Mouse (Mus musculus): ENCODE data around the gene Slc4a7. TPM values are rescaled to one million over a fixed set of nuclear protein-coding genes. Genes with fewer than 3 reads are reported as not detected.

The Slc4a7 gene
- polyA plus RNA-seq, 1 experiment from 2014 or later, result 14.0 TPM

DNA sequence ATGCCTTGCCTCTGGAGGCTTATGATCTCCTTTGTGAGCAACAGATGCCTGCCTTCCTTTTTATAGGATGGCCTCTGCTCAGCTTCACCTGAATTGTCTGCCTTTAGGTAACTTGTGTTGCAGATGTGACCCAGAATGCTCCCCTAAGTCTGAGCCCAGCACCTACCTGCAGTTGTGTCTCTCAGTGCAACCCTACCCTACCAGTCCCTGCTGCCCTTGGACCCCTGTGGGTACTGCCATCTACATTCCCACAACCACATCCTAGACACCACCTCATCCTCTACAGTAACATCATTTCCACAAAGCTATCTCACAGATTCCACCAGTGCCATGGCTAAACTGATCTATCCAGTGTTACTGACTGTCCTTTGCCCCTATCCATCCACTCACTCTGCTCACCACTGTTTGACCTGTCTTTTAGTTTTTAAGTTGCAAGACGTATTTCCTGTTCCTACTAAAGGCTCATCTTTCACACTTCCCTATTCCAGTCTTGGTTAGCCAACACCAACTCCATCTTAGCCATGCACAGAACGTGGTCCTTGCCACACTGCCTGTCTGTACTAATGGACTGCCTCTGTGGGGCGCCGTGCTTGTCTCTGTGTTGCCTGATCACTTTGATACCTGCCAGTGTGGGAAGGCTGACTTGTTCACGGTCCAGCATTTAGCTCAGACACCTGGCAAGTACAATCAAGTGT is 102.6 kb downstream of the Slc4a7 start:
- WGBS (ENCODE audit: insufficient replicate concordance), result 67% methylated on average over 5 of the region's 5 CpGs
- no peak overlapping the region for H3K27ac ChIP-seq (ENCODE audit: low read depth, low read length)
- no peaks in the 10 kb centered on the region for H3K27me3 ChIP-seq (ENCODE audit: control insufficient read depth, insufficient read depth, low read length)
- H3K4me3 ChIP-seq (ENCODE audit: low read depth, low read length), result no peak overlapping the region
- H3K9me3 ChIP-seq (replicated peaks; ENCODE audit: control insufficient read depth, low read length), result no peaks in the 10 kb centered on the region
- H3K9ac ChIP-seq (ENCODE audit: low read depth, low read length), result no peak overlapping the region
- no peak overlapping the region for H3K4me2 ChIP-seq
- no peaks in the 10 kb centered on the region for H3K36me3 ChIP-seq (ENCODE audit: control insufficient read depth, insufficient read depth, low read length)
- no peaks in the 10 kb centered on the region for H3K4me1 ChIP-seq (ENCODE audit: control insufficient read depth, insufficient read depth, low read length)
- no peak for ATAC-seq (replicated peaks; ENCODE audit: insufficient number of reproducible peaks, low FRiP score, low TSS enrichment)

DNA sequence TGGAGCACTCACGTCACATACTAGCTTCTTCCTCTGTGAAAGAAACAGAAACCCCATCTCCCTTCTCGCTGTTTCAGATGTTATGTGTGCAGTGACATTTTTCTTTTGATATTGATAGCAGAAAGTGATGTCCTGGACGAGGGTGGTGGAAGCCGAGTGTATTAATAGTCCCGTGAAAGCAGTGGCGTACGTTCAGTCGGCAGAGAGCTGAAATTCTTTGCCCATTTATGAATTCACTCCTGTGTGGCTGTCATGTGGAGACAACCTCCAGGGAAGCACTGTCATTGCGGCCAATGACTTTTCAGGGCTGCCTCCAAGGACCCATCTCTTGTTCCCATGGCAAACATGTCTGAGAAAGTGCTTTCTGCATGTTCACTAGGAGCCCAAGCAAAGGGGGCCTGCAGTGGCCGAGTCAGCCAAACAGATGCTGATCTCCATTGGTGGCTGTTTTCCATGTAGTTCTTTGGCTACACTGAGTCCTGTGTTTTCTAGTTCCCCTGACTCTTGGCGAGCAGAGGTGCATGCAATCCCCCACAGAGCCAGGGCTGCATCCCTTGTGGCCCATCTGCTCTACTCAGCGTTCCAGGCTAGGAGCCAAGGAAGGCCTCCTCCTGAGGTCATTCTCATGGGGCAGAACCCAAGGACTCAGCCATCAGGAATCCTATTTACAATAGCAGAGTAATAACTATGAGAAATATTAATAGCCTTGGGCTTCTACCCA is 130.6 kb downstream of the Slc4a7 start:
- Histone ChIP-seq H3K4me1 (ENCODE audit: control insufficient read depth, insufficient read depth, low read length) (no peaks in the 10 kb centered on the region), H3K9me3 (replicated peaks; ENCODE audit: control insufficient read depth, low read length) (no peaks in the 10 kb centered on the region), H3K27me3 (ENCODE audit: control insufficient read depth, insufficient read depth, low read length) (no peaks in the 10 kb centered on the region), H3K36me3 (ENCODE audit: control insufficient read depth, insufficient read depth, low read length) (no peaks in the 10 kb centered on the region), H3K4me2 (no peak overlapping the region), H3K9ac (ENCODE audit: low read depth, low read length) (no peak overlapping the region), H3K4me3 (ENCODE audit: low read depth, low read length) (no peak overlapping the region), H3K27ac (ENCODE audit: low read depth, low read length) (no peak overlapping the region)
- no peak for ATAC-seq (replicated peaks; ENCODE audit: insufficient number of reproducible peaks, low FRiP score, low TSS enrichment)
- 66% methylated on average over 12 of the region's 12 CpGs for WGBS (ENCODE audit: insufficient replicate concordance)

DNA sequence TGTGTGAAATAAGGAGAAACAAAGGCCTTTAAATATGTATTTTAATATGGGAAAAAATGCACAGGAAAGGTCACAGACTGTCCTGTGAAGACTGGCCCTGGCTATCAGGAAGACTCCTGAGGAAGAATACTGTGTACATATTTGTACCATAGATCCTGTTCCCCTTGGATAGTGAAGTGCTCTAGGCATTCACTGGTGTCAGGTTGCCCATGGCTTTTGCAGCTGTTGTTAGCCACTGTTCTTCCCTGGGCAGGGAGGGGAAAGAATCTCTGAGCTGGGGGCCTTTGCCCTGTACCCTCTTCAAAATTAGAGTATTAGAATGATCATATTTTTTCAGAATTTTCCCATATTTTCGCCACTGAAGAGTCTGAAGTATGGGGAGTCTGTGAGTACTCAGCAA is 131.4 kb downstream of the Slc4a7 start:
- Histone ChIP-seq H3K27ac (ENCODE audit: low read depth, low read length) (no peak overlapping the region), H3K4me3 (ENCODE audit: low read depth, low read length) (no peak overlapping the region), H3K9me3 (replicated peaks; ENCODE audit: control insufficient read depth, low read length) (no peaks in the 10 kb centered on the region), H3K4me1 (ENCODE audit: control insufficient read depth, insufficient read depth, low read length) (no peaks in the 10 kb centered on the region), H3K4me2 (no peak overlapping the region), H3K27me3 (ENCODE audit: control insufficient read depth, insufficient read depth, low read length) (no peaks in the 10 kb centered on the region), H3K36me3 (ENCODE audit: control insufficient read depth, insufficient read depth, low read length) (no peaks in the 10 kb centered on the region), H3K9ac (ENCODE audit: low read depth, low read length) (no peak overlapping the region)
- no peak for ATAC-seq (replicated peaks; ENCODE audit: insufficient number of reproducible peaks, low FRiP score, low TSS enrichment)
- 71% methylated on average over 1 of the region's 1 CpGs for WGBS (ENCODE audit: insufficient replicate concordance)

DNA sequence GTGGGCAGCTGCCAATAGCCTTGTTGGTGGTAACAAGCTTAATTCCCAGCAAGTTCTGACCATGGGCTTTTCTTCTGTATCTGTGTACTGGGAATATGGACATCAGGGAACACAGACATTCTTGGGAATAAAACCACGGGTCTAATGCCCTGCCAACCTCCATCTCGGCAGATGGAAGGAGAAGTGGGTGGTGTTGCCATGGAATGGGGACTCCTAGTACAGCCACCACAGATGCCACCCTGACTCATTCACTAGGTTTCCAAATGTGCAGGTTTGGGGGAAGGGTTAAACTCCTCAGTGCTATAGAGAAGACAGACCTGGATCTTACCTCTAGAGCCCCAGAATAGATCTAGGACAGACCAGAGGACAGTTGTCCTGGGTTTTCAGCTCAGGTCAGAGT is 132.2 kb downstream of the Slc4a7 start:
- no peak overlapping the region for H3K4me2 ChIP-seq
- H3K9ac ChIP-seq (ENCODE audit: low read depth, low read length), result no peak overlapping the region
- no peaks in the 10 kb centered on the region for H3K9me3 ChIP-seq (replicated peaks; ENCODE audit: control insufficient read depth, low read length)
- WGBS (ENCODE audit: insufficient replicate concordance), result 78% methylated on average over 2 of the region's 2 CpGs
- ATAC-seq (replicated peaks; ENCODE audit: insufficient number of reproducible peaks, low FRiP score, low TSS enrichment), result no peak
- H3K27ac ChIP-seq (ENCODE audit: low read depth, low read length), result no peak overlapping the region
- no peak overlapping the region for H3K4me3 ChIP-seq (ENCODE audit: low read depth, low read length)
- H3K36me3 ChIP-seq (ENCODE audit: control insufficient read depth, insufficient read depth, low read length), result no peaks in the 10 kb centered on the region
- no peaks in the 10 kb centered on the region for H3K4me1 ChIP-seq (ENCODE audit: control insufficient read depth, insufficient read depth, low read length)
- no peaks in the 10 kb centered on the region for H3K27me3 ChIP-seq (ENCODE audit: control insufficient read depth, insufficient read depth, low read length)

DNA sequence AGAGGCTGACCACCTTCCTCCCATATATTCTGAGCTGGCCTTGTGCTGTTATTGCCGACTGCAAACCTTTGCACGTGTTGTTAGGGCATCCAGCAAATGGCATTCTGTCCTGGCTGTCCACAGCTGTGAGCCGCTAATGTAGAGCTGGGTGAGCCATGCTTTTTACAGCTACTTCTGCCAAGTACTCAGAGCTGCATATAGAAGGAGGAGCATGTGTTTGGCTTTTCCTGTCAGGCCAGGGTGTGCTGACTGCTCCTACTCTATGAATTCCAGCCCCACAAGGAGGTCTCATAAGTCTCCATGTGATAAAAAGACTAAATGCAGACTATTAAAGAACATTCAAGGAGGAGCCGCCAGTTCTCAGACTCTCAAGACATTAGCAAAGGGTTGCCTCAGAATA is 135.5 kb downstream of the Slc4a7 start:
- no peak for ATAC-seq (replicated peaks; ENCODE audit: insufficient number of reproducible peaks, low FRiP score, low TSS enrichment)
- Histone ChIP-seq H3K9ac (ENCODE audit: low read depth, low read length) (no peak overlapping the region), H3K4me1 (ENCODE audit: control insufficient read depth, insufficient read depth, low read length) (no peaks in the 10 kb centered on the region), H3K4me2 (no peak overlapping the region), H3K9me3 (replicated peaks; ENCODE audit: control insufficient read depth, low read length) (no peaks in the 10 kb centered on the region), H3K27me3 (ENCODE audit: control insufficient read depth, insufficient read depth, low read length) (no peaks in the 10 kb centered on the region), H3K27ac (ENCODE audit: low read depth, low read length) (no peak overlapping the region), H3K4me3 (ENCODE audit: low read depth, low read length) (no peak overlapping the region), H3K36me3 (ENCODE audit: control insufficient read depth, insufficient read depth, low read length) (no peaks in the 10 kb centered on the region)
- WGBS (ENCODE audit: insufficient replicate concordance), result 79% methylated on average over 4 of the region's 4 CpGs

DNA sequence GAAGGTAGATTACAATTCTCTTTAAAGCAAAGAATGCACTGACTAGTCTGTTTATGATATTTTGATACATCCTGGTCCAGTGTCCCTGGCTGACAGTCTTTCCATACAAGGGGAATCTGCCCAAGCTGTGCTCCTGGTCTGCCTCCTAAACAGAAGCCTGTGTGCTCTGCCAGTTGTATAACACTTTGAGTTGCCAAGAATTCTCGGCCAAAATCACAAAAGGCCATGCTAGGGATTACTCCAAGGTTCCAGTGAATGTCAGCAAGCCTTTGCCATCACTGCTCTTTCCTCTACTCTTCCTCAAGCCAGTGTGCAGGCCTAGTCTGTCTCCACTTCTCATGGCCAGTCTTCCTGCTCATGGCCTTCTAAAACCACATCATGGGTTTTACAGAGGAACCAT is 136.0 kb downstream of the Slc4a7 start:
- no peak overlapping the region for H3K4me3 ChIP-seq (ENCODE audit: low read depth, low read length)
- no peak overlapping the region for H3K4me2 ChIP-seq
- no peaks in the 10 kb centered on the region for H3K27me3 ChIP-seq (ENCODE audit: control insufficient read depth, insufficient read depth, low read length)
- ATAC-seq (replicated peaks; ENCODE audit: insufficient number of reproducible peaks, low FRiP score, low TSS enrichment), result no peak
- H3K9me3 ChIP-seq (replicated peaks; ENCODE audit: control insufficient read depth, low read length), result no peaks in the 10 kb centered on the region
- H3K36me3 ChIP-seq (ENCODE audit: control insufficient read depth, insufficient read depth, low read length), result no peaks in the 10 kb centered on the region
- H3K9ac ChIP-seq (ENCODE audit: low read depth, low read length), result no peak overlapping the region
- 69% methylated on average over 1 of the region's 1 CpGs for WGBS (ENCODE audit: insufficient replicate concordance)
- H3K4me1 ChIP-seq (ENCODE audit: control insufficient read depth, insufficient read depth, low read length), result no peaks in the 10 kb centered on the region
- no peak overlapping the region for H3K27ac ChIP-seq (ENCODE audit: low read depth, low read length)

DNA sequence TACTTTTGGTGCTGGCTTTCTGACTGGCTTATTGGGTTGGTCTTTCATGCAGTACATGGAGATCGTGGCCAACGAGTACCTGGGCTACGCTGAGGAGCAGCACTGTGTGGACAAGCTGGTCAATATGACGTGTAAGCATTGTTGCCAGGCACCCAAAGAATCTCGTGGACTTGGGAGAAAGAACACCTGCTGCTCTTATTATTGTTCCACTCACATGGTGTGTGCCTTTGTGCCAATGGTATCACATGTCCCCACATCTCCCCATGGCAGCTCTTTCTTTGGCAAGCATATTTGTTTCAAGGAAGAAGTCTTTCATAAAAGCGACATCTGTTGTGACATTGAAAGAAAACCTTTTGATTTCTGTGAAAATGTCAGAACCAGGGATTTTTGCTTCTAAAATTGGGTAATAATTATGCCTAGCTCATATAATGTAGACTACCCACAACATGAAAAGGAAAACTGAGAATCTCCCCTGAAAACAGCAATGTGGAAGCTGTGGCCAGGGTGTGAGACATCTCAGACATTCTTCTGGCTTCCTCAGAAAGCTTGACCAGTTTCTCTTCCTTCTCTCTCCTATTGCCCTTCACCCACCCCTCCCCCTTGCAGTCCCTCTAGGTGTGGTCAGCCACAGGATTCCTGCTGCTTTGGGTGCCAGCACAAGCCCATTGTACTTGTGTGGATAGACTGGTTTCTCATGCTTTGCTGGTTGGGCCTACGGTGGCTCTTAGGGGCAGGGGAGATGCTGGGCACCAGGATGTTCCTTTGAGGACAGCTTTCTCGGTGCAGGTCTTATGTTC is 140.9 kb downstream of the Slc4a7 start:
- no peak overlapping the region for H3K9ac ChIP-seq (ENCODE audit: low read depth, low read length)
- H3K4me2 ChIP-seq, result no peak overlapping the region
- no peak overlapping the region for H3K4me3 ChIP-seq (ENCODE audit: low read depth, low read length)
- no peaks in the 10 kb centered on the region for H3K36me3 ChIP-seq (ENCODE audit: control insufficient read depth, insufficient read depth, low read length)
- ATAC-seq (replicated peaks; ENCODE audit: insufficient number of reproducible peaks, low FRiP score, low TSS enrichment), result no peak
- H3K27me3 ChIP-seq (ENCODE audit: control insufficient read depth, insufficient read depth, low read length), result no peaks in the 10 kb centered on the region
- no peaks in the 10 kb centered on the region for H3K4me1 ChIP-seq (ENCODE audit: control insufficient read depth, insufficient read depth, low read length)
- H3K27ac ChIP-seq (ENCODE audit: low read depth, low read length), result no peak overlapping the region
- H3K9me3 ChIP-seq (replicated peaks; ENCODE audit: control insufficient read depth, low read length), result no peaks in the 10 kb centered on the region
- 70% methylated on average over 8 of the region's 8 CpGs for WGBS (ENCODE audit: insufficient replicate concordance)

Measured in heart, embryonic 11.5 days (tissue).